Mouse (Mus musculus) midbrain, embryonic 16.5 days (tissue): ENCODE measurements around the gene Etfdh. TPM values are rescaled to one million over a fixed set of nuclear protein-coding genes. Genes with fewer than 3 reads are reported as not detected.
A peak's percentile ranks its signal among the peaks of the same experiment; 100 is the strongest.

Source experiments
- ATAC-seq: fragments of 200-750 bp; cut with Nextera tagmentation; 2 replicates; pipeline ENCODE4 v1.8.0; 2017; ENCODE audit warnings: moderate TSS enrichment
- H3K27ac ChIP-seq: fragments of 300-500 bp; sonication (generic); 2 replicates; pipeline ENCODE4 v1.5.1; 2014; ENCODE audit warnings: mild to moderate bottlenecking, low read length, mixed read lengths
- H3K27me3 ChIP-seq: fragments of 300-500 bp; sonication (generic); 2 replicates; pipeline ENCODE4 v1.6.1; 2014; ENCODE audit warnings: low read depth, low read length, mixed read lengths; ENCODE audit not compliant: control insufficient read depth, insufficient read depth
- H3K36me3 ChIP-seq: fragments of 300-500 bp; sonication (generic); 2 replicates; pipeline ENCODE4 v1.6.1; 2014; ENCODE audit warnings: mild to moderate bottlenecking, low read length, moderate library complexity, mixed read lengths; ENCODE audit not compliant: control insufficient read depth, insufficient read depth
- H3K4me1 ChIP-seq: fragments of 300-500 bp; sonication (generic); 2 replicates; pipeline ENCODE4 v1.6.1; 2014; ENCODE audit warnings: mild to moderate bottlenecking, low read length, mixed read lengths; ENCODE audit not compliant: control insufficient read depth, insufficient read depth
- H3K4me2 ChIP-seq: fragments of 300-500 bp; sonication (generic); 2 replicates; pipeline ENCODE4 v1.6.1; 2014; ENCODE audit warnings: mild to moderate bottlenecking, low read length, mixed read lengths
- H3K4me3 ChIP-seq: fragments of 300-500 bp; sonication (generic); 2 replicates; pipeline ENCODE4 v1.5.1; 2014; ENCODE audit warnings: low read depth, mild to moderate bottlenecking, low read length, moderate library complexity, mixed read lengths
- H3K9ac ChIP-seq: fragments of 300-500 bp; sonication (generic); 2 replicates; pipeline ENCODE4 v1.6.1; 2014; ENCODE audit warnings: low read depth, low read length, mixed read lengths
- H3K9me3 ChIP-seq: fragments of 300-500 bp; sonication (generic); replicated peaks from 2 replicates; pipeline ENCODE4 v1.6.1; 2014; ENCODE audit warnings: mild to moderate bottlenecking, low read length, mixed read lengths; ENCODE audit not compliant: control insufficient read depth, poor library complexity, severe bottlenecking
- WGBS: fragments of 180-500 bp; shearing (Covaris S2); extraction: QIAGEN DNeasy Blood & Tissue Kit; methylation state at CpG from one replicate; pipeline ENCODE4 v1.1.7; 2014; 5-methylcytosine and 5-hydroxymethylcytosine counted together
- polyA plus RNA-seq: library from polyadenylated mRNA; unstranded; fragments of >200 nt; fragmentation: Nextera tagmentation; extraction: Ambion mirVana; gene quantifications from 2 replicates; pipeline ENCODE4 v1.2.1, GENCODE M21; 2015

The Etfdh gene
- 39.4 and 40.8 TPM in 2 replicates for polyA plus RNA-seq

GRCm38 (mm10) chr3:79629416-79629730 is at the start of gene Etfdh:
Gene Etfdh, minus strand, starts transcription at chr3:79629500.
- peak; percentile 49 for ATAC-seq
- WGBS = under 1% methylated on average over 11 of the region's 11 CpGs
- H3K9ac ChIP-seq = peak within 1 kb of the TSS; percentile 84
- H3K4me3 ChIP-seq = peak within 1 kb of the TSS; percentile 79
- no peaks in the 10 kb centered on the region for H3K27me3 ChIP-seq
- H3K27ac ChIP-seq = peak within 1 kb of the TSS; percentile 75
- peaks cover 7% of the 10 kb centered on the region for H3K36me3 ChIP-seq
- peaks cover 11% of the 10 kb centered on the region for H3K4me1 ChIP-seq
- H3K4me2 ChIP-seq = peak within 1 kb of the TSS; percentile 87
- H3K9me3 ChIP-seq = peaks cover 4% of the 10 kb centered on the region; the same call in 1 of the 2 replicates

- Histone ChIP-seq H3K4me3 (no peak overlapping the region), H3K27ac (no peak overlapping the region), H3K4me1 (no peaks in the 10 kb centered on the region), H3K4me2 (no peak overlapping the region), H3K9ac (no peak overlapping the region), H3K36me3 (no peaks in the 10 kb centered on the region), H3K27me3 (no peaks in the 10 kb centered on the region), H3K9me3 (no peaks in the 10 kb centered on the region)
- WGBS = 96% methylated on average over 3 of the region's 3 CpGs
- ATAC-seq = no peak
These were observed 47.1 kb upstream of the Etfdh start for GRCm38 (mm10) chr3:79676411-79676810.

- H3K4me1 ChIP-seq = no peaks in the 10 kb centered on the region
- no peak for ATAC-seq
- H3K27ac ChIP-seq = no peak overlapping the region
- H3K4me3 ChIP-seq = no peak overlapping the region
- H3K27me3 ChIP-seq = no peaks in the 10 kb centered on the region
- H3K9ac ChIP-seq = no peak overlapping the region
- H3K9me3 ChIP-seq = no peaks in the 10 kb centered on the region
- 80% methylated on average over 5 of the region's 5 CpGs for WGBS
- H3K36me3 ChIP-seq = no peaks in the 10 kb centered on the region
- H3K4me2 ChIP-seq = no peak overlapping the region
These were observed 45.3 kb upstream of the Etfdh start for GRCm38 (mm10) chr3:79674641-79675040.

GRCm38 (mm10) chr3:79673082-79673481 is 43.8 kb upstream of the Etfdh start:
- Histone ChIP-seq H3K9ac (no peak overlapping the region), H3K27me3 (no peaks in the 10 kb centered on the region), H3K36me3 (no peaks in the 10 kb centered on the region), H3K4me2 (no peak overlapping the region), H3K4me3 (no peak overlapping the region), H3K27ac (no peak overlapping the region), H3K4me1 (no peaks in the 10 kb centered on the region), H3K9me3 (no peaks in the 10 kb centered on the region)
- 13% methylated on average over 4 of the region's 4 CpGs for WGBS
- no peak for ATAC-seq

GRCm38 (mm10) chr3:79672188-79672587 is 42.9 kb upstream of the Etfdh start:
- no peaks in the 10 kb centered on the region for H3K27me3 ChIP-seq
- no peaks in the 10 kb centered on the region for H3K36me3 ChIP-seq
- ATAC-seq = no peak
- no peaks in the 10 kb centered on the region for H3K9me3 ChIP-seq
- no peaks in the 10 kb centered on the region for H3K4me1 ChIP-seq
- 77% methylated on average over 16 of the region's 16 CpGs for WGBS
- no peak overlapping the region for H3K27ac ChIP-seq
- no peak overlapping the region for H3K4me2 ChIP-seq
- no peak overlapping the region for H3K4me3 ChIP-seq
- H3K9ac ChIP-seq = no peak overlapping the region

GRCm38 (mm10) chr3:79670556-79670955 is 41.3 kb upstream of the Etfdh start:
- Histone ChIP-seq H3K27ac (no peak overlapping the region), H3K9ac (no peak overlapping the region), H3K4me3 (no peak overlapping the region), H3K4me1 (no peaks in the 10 kb centered on the region), H3K4me2 (no peak overlapping the region), H3K27me3 (no peaks in the 10 kb centered on the region), H3K36me3 (no peaks in the 10 kb centered on the region), H3K9me3 (no peaks in the 10 kb centered on the region)
- WGBS = 83% methylated on average over 7 of the region's 7 CpGs
- ATAC-seq = no peak

- H3K27ac ChIP-seq = no peak overlapping the region
- H3K4me1 ChIP-seq = no peaks in the 10 kb centered on the region
- H3K4me3 ChIP-seq = no peak overlapping the region
- H3K9ac ChIP-seq = no peak overlapping the region
- peak; percentile 78 for ATAC-seq
- H3K9me3 ChIP-seq = no peaks in the 10 kb centered on the region
- 36% methylated on average over 9 of the region's 9 CpGs for WGBS
- no peaks in the 10 kb centered on the region for H3K27me3 ChIP-seq
- no peaks in the 10 kb centered on the region for H3K36me3 ChIP-seq
- H3K4me2 ChIP-seq = no peak overlapping the region
These were observed 35.6 kb upstream of the Etfdh start for GRCm38 (mm10) chr3:79664787-79665408.

- Histone ChIP-seq H3K9me3 (no peaks in the 10 kb centered on the region), H3K4me2 (no peak overlapping the region), H3K4me1 (no peaks in the 10 kb centered on the region), H3K27me3 (no peaks in the 10 kb centered on the region), H3K9ac (no peak overlapping the region), H3K27ac (no peak overlapping the region), H3K36me3 (no peaks in the 10 kb centered on the region), H3K4me3 (no peak overlapping the region)
- 79% methylated on average over 5 of the region's 5 CpGs for WGBS
- ATAC-seq = no peak
These were observed 27.4 kb upstream of the Etfdh start for GRCm38 (mm10) chr3:79656682-79657081.

- Histone ChIP-seq H3K9ac (no peak overlapping the region), H3K27me3 (no peaks in the 10 kb centered on the region), H3K27ac (no peak overlapping the region), H3K4me2 (no peak overlapping the region), H3K4me1 (no peaks in the 10 kb centered on the region), H3K9me3 (no peaks in the 10 kb centered on the region), H3K36me3 (no peaks in the 10 kb centered on the region), H3K4me3 (no peak overlapping the region)
- WGBS = 92% methylated on average over 6 of the region's 6 CpGs
- no peak for ATAC-seq
These were observed 22.8 kb upstream of the Etfdh start for GRCm38 (mm10) chr3:79652129-79652528.
